Mouse (Mus musculus): ENCODE measurements around the gene Sh2d6. TPM values are rescaled to one million over a fixed set of nuclear protein-coding genes. Genes with fewer than 3 reads are reported as not detected.

The Sh2d6 gene
- polyA plus RNA-seq, 1 experiment from 2014 or later, result 0.39 TPM

- ATAC-seq, result peak; percentile 85
- peak overlapping the region; percentile 94 for H3K27ac ChIP-seq (ENCODE audit: low read length)
- peaks cover 24% of the 10 kb centered on the region for H3K4me1 ChIP-seq (replicated peaks; ENCODE audit: control insufficient read depth, insufficient read depth, low read length)
- H3K9me3 ChIP-seq (ENCODE audit: control insufficient read depth, low read length), result no peaks in the 10 kb centered on the region
- 3% methylated on average over 33 of the region's 33 CpGs for WGBS
- peak overlapping the region; percentile 41 for H3K4me3 ChIP-seq (replicated peaks; ENCODE audit: low read length)
- H3K4me2 ChIP-seq (ENCODE audit: low read length), result peak overlapping the region; percentile 71
- no peaks in the 10 kb centered on the region for H3K36me3 ChIP-seq (ENCODE audit: control insufficient read depth, insufficient read depth)
- H3K27me3 ChIP-seq (replicated peaks; ENCODE audit: control insufficient read depth, insufficient read depth, low read length), result no peaks in the 10 kb centered on the region
- H3K9ac ChIP-seq (replicated peaks; ENCODE audit: low read depth, low read length), result peak overlapping the region; percentile 77
Measured at GRCm38 (mm10) chr6:72512386-72513070, 9.0 kb downstream of the Sh2d6 start.

- Histone ChIP-seq H3K9me3 (ENCODE audit: control insufficient read depth, low read length) (no peaks in the 10 kb centered on the region), H3K36me3 (ENCODE audit: control insufficient read depth, insufficient read depth) (no peaks in the 10 kb centered on the region), H3K27ac (ENCODE audit: low read length) (no peak overlapping the region), H3K9ac (replicated peaks; ENCODE audit: low read depth, low read length) (no peak overlapping the region), H3K4me1 (replicated peaks; ENCODE audit: control insufficient read depth, insufficient read depth, low read length) (peaks cover 24% of the 10 kb centered on the region), H3K27me3 (replicated peaks; ENCODE audit: control insufficient read depth, insufficient read depth, low read length) (no peaks in the 10 kb centered on the region), H3K4me3 (replicated peaks; ENCODE audit: low read length) (no peak overlapping the region), H3K4me2 (ENCODE audit: low read length) (no peak overlapping the region)
- 71% methylated on average over 6 of the region's 6 CpGs for WGBS
- no peak for ATAC-seq
Measured at GRCm38 (mm10) chr6:72510686-72511421, 10.7 kb downstream of the Sh2d6 start.

- WGBS, result 58% methylated on average over 2 of the region's 2 CpGs
- H3K27ac ChIP-seq (ENCODE audit: low read length), result no peak overlapping the region
Measured at GRCm38 (mm10) chr6:72509872-72510435, 11.6 kb downstream of the Sh2d6 start.

GRCm38 (mm10) chr6:72508596-72508995, 12.9 kb downstream of the Sh2d6 start:
- Histone ChIP-seq H3K9ac (replicated peaks; ENCODE audit: low read depth, low read length) (no peak overlapping the region), H3K36me3 (ENCODE audit: control insufficient read depth, insufficient read depth) (no peaks in the 10 kb centered on the region), H3K4me1 (replicated peaks; ENCODE audit: control insufficient read depth, insufficient read depth, low read length) (peaks cover 19% of the 10 kb centered on the region), H3K27ac (ENCODE audit: low read length) (no peak overlapping the region), H3K9me3 (ENCODE audit: control insufficient read depth, low read length) (no peaks in the 10 kb centered on the region), H3K4me3 (replicated peaks; ENCODE audit: low read length) (no peak overlapping the region), H3K27me3 (replicated peaks; ENCODE audit: control insufficient read depth, insufficient read depth, low read length) (no peaks in the 10 kb centered on the region), H3K4me2 (ENCODE audit: low read length) (no peak overlapping the region)
- ATAC-seq, result no peak
- 68% methylated on average over 4 of the region's 4 CpGs for WGBS

More at GRCm38 (mm10) chr6:72509872-72510435, 11.6 kb downstream of the Sh2d6 start:
- H3K4me2 ChIP-seq (ENCODE audit: low read length), result no peak overlapping the region
- no peaks in the 10 kb centered on the region for H3K27me3 ChIP-seq (replicated peaks; ENCODE audit: control insufficient read depth, insufficient read depth, low read length)
- H3K9ac ChIP-seq (replicated peaks; ENCODE audit: low read depth, low read length), result no peak overlapping the region
- H3K9me3 ChIP-seq (ENCODE audit: control insufficient read depth, low read length), result no peaks in the 10 kb centered on the region
- ATAC-seq, result no peak
- no peaks in the 10 kb centered on the region for H3K36me3 ChIP-seq (ENCODE audit: control insufficient read depth, insufficient read depth)
- peaks cover 24% of the 10 kb centered on the region for H3K4me1 ChIP-seq (replicated peaks; ENCODE audit: control insufficient read depth, insufficient read depth, low read length)
- no peak overlapping the region for H3K4me3 ChIP-seq (replicated peaks; ENCODE audit: low read length)

GRCm38 (mm10) chr6:72506104-72506503, 15.4 kb downstream of the Sh2d6 start:
- H3K9me3 ChIP-seq (ENCODE audit: control insufficient read depth, low read length), result no peaks in the 10 kb centered on the region
- 0 out of 2 replicates have a peak, but pooled peaks cover 2% of the 10 kb centered on the region for H3K4me1 ChIP-seq (replicated peaks; ENCODE audit: control insufficient read depth, insufficient read depth, low read length)
- no peak overlapping the region for H3K4me3 ChIP-seq (replicated peaks; ENCODE audit: low read length)
- no peak overlapping the region for H3K4me2 ChIP-seq (ENCODE audit: low read length)
- ATAC-seq, result no peak
- 83% methylated on average over 1 of the region's 1 CpGs for WGBS
- no peak overlapping the region for H3K27ac ChIP-seq (ENCODE audit: low read length)
- H3K36me3 ChIP-seq (ENCODE audit: control insufficient read depth, insufficient read depth), result no peaks in the 10 kb centered on the region
- no peaks in the 10 kb centered on the region for H3K27me3 ChIP-seq (replicated peaks; ENCODE audit: control insufficient read depth, insufficient read depth, low read length)
- H3K9ac ChIP-seq (replicated peaks; ENCODE audit: low read depth, low read length), result no peak overlapping the region

GRCm38 (mm10) chr6:72503939-72504338, 17.6 kb downstream of the Sh2d6 start:
- no peak overlapping the region for H3K4me3 ChIP-seq (replicated peaks; ENCODE audit: low read length)
- no peak overlapping the region for H3K27ac ChIP-seq (ENCODE audit: low read length)
- no peaks in the 10 kb centered on the region for H3K27me3 ChIP-seq (replicated peaks; ENCODE audit: control insufficient read depth, insufficient read depth, low read length)
- H3K4me1 ChIP-seq (replicated peaks; ENCODE audit: control insufficient read depth, insufficient read depth, low read length), result no peaks in the 10 kb centered on the region
- H3K9ac ChIP-seq (replicated peaks; ENCODE audit: low read depth, low read length), result no peak overlapping the region
- ATAC-seq, result no peak
- no peaks in the 10 kb centered on the region for H3K9me3 ChIP-seq (ENCODE audit: control insufficient read depth, low read length)
- 77% methylated on average over 2 of the region's 2 CpGs for WGBS
- H3K36me3 ChIP-seq (ENCODE audit: control insufficient read depth, insufficient read depth), result no peaks in the 10 kb centered on the region
- H3K4me2 ChIP-seq (ENCODE audit: low read length), result no peak overlapping the region

GRCm38 (mm10) chr6:72503309-72503708, 18.2 kb downstream of the Sh2d6 start:
- no peaks in the 10 kb centered on the region for H3K36me3 ChIP-seq (ENCODE audit: control insufficient read depth, insufficient read depth)
- no peaks in the 10 kb centered on the region for H3K27me3 ChIP-seq (replicated peaks; ENCODE audit: control insufficient read depth, insufficient read depth, low read length)
- H3K4me2 ChIP-seq (ENCODE audit: low read length), result no peak overlapping the region
- H3K4me1 ChIP-seq (replicated peaks; ENCODE audit: control insufficient read depth, insufficient read depth, low read length), result no peaks in the 10 kb centered on the region
- ATAC-seq, result no peak
- no peak overlapping the region for H3K9ac ChIP-seq (replicated peaks; ENCODE audit: low read depth, low read length)
- H3K9me3 ChIP-seq (ENCODE audit: control insufficient read depth, low read length), result no peaks in the 10 kb centered on the region
- no peak overlapping the region for H3K4me3 ChIP-seq (replicated peaks; ENCODE audit: low read length)
- H3K27ac ChIP-seq (ENCODE audit: low read length), result no peak overlapping the region

GRCm38 (mm10) chr6:72498950-72499349, 22.6 kb downstream of the Sh2d6 start:
- H3K9me3 ChIP-seq (ENCODE audit: control insufficient read depth, low read length), result no peaks in the 10 kb centered on the region
- no peak for ATAC-seq
- 87% methylated on average over 5 of the region's 5 CpGs for WGBS

GRCm38 (mm10) chr6:72492892-72493291, 28.6 kb downstream of the Sh2d6 start:
- H3K4me1 ChIP-seq (replicated peaks; ENCODE audit: control insufficient read depth, insufficient read depth, low read length), result no peaks in the 10 kb centered on the region
- no peak overlapping the region for H3K9ac ChIP-seq (replicated peaks; ENCODE audit: low read depth, low read length)
- no peak overlapping the region for H3K4me3 ChIP-seq (replicated peaks; ENCODE audit: low read length)
- 88% methylated on average over 6 of the region's 6 CpGs for WGBS
- no peaks in the 10 kb centered on the region for H3K36me3 ChIP-seq (ENCODE audit: control insufficient read depth, insufficient read depth)
- no peak for ATAC-seq
- no peaks in the 10 kb centered on the region for H3K9me3 ChIP-seq (ENCODE audit: control insufficient read depth, low read length)
- H3K4me2 ChIP-seq (ENCODE audit: low read length), result no peak overlapping the region
- H3K27ac ChIP-seq (ENCODE audit: low read length), result no peak overlapping the region
- no peaks in the 10 kb centered on the region for H3K27me3 ChIP-seq (replicated peaks; ENCODE audit: control insufficient read depth, insufficient read depth, low read length)

More at GRCm38 (mm10) chr6:72498950-72499349, 22.6 kb downstream of the Sh2d6 start:
- no peak overlapping the region for H3K4me2 ChIP-seq (ENCODE audit: low read length)
- no peak overlapping the region for H3K9ac ChIP-seq (replicated peaks; ENCODE audit: low read depth, low read length)
- no peaks in the 10 kb centered on the region for H3K4me1 ChIP-seq (replicated peaks; ENCODE audit: control insufficient read depth, insufficient read depth, low read length)
- H3K4me3 ChIP-seq (replicated peaks; ENCODE audit: low read length), result no peak overlapping the region
- no peaks in the 10 kb centered on the region for H3K36me3 ChIP-seq (ENCODE audit: control insufficient read depth, insufficient read depth)
- no peaks in the 10 kb centered on the region for H3K27me3 ChIP-seq (replicated peaks; ENCODE audit: control insufficient read depth, insufficient read depth, low read length)
- no peak overlapping the region for H3K27ac ChIP-seq (ENCODE audit: low read length)
